Mouse (Mus musculus): ENCODE measurements around the gene Rufy4. TPM values are rescaled to one million over a fixed set of nuclear protein-coding genes. Genes with fewer than 3 reads are reported as not detected.
A peak's percentile ranks its signal among the peaks of the same experiment; 100 is the strongest.

Gene Rufy4
- polyA plus RNA-seq, 1 experiment from 2014 or later = 0.32 TPM

- Histone ChIP-seq H3K9me3 (ENCODE audit: low read length) (no peaks in the 10 kb centered on the region), H3K4me1 (ENCODE audit: insufficient read depth, low read length) (peaks cover 18% of the 10 kb centered on the region), H3K27me3 (ENCODE audit: insufficient read depth, low read length) (0 out of 2 replicates have a peak, but pooled peaks cover 3% of the 10 kb centered on the region), H3K36me3 (ENCODE audit: insufficient read depth, low read length) (no peaks in the 10 kb centered on the region), H3K4me2 (replicated peaks; ENCODE audit: low read depth, low read length) (no peak overlapping the region), H3K27ac (ENCODE audit: low read length) (no peak overlapping the region), H3K9ac (replicated peaks; ENCODE audit: low read length) (no peak overlapping the region), H3K4me3 (ENCODE audit: low read length) (no peak overlapping the region)
- 79% methylated on average over 7 of the region's 7 CpGs for WGBS
- no peak for ATAC-seq (ENCODE audit: low FRiP score, low TSS enrichment)
Measured at GRCm38 (mm10) chr1:74121138-74121537, 4.2 kb upstream of the Rufy4 start.

- ATAC-seq (ENCODE audit: low FRiP score, low TSS enrichment) = no peak
- no peak overlapping the region for H3K9ac ChIP-seq (replicated peaks; ENCODE audit: low read length)
- no peaks in the 10 kb centered on the region for H3K9me3 ChIP-seq (ENCODE audit: low read length)
- peaks cover 18% of the 10 kb centered on the region for H3K4me1 ChIP-seq (ENCODE audit: insufficient read depth, low read length)
- H3K36me3 ChIP-seq (ENCODE audit: insufficient read depth, low read length) = no peaks in the 10 kb centered on the region
- no peak overlapping the region for H3K4me3 ChIP-seq (ENCODE audit: low read length)
- 0 out of 2 replicates have a peak, but pooled peaks cover 3% of the 10 kb centered on the region for H3K27me3 ChIP-seq (ENCODE audit: insufficient read depth, low read length)
- H3K4me2 ChIP-seq (replicated peaks; ENCODE audit: low read depth, low read length) = no peak overlapping the region
- WGBS = 46% methylated on average over 9 of the region's 9 CpGs
- no peak overlapping the region for H3K27ac ChIP-seq (ENCODE audit: low read length)
Measured at GRCm38 (mm10) chr1:74121821-74122576, 3.3 kb upstream of the Rufy4 start.

DNA sequence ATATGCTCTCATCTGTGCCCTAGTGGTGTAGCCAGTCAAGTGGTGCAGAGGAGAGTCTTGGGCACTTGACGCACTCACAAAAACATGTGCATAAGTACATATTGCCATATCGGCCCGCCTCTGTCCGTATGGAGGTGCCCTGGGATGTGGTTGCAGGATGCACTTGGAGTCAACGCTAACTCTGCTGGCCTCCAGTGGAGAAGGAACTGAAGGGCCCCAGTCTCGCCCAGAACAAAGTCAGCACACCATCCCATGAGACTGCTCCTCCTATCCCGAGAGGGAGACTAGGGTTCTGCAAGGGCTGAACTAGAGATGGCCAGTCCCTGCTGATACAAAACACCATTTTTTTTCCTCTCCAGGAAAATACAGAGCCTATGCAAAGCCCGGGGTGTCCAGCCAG lies 2.1 kb upstream of the Rufy4 start:
- no peak for ATAC-seq (ENCODE audit: low FRiP score, low TSS enrichment)
- H3K27ac ChIP-seq (ENCODE audit: low read length) = no peak overlapping the region
- 0 out of 2 replicates have a peak, but pooled peaks cover 3% of the 10 kb centered on the region for H3K27me3 ChIP-seq (ENCODE audit: insufficient read depth, low read length)
- 68% methylated on average over 8 of the region's 8 CpGs for WGBS
- no peak overlapping the region for H3K9ac ChIP-seq (replicated peaks; ENCODE audit: low read length)
- no peak overlapping the region for H3K4me2 ChIP-seq (replicated peaks; ENCODE audit: low read depth, low read length)
- H3K9me3 ChIP-seq (ENCODE audit: low read length) = no peaks in the 10 kb centered on the region
- peaks cover 18% of the 10 kb centered on the region for H3K4me1 ChIP-seq (ENCODE audit: insufficient read depth, low read length)
- H3K36me3 ChIP-seq (ENCODE audit: insufficient read depth, low read length) = no peaks in the 10 kb centered on the region
- H3K4me3 ChIP-seq (ENCODE audit: low read length) = no peak overlapping the region

DNA sequence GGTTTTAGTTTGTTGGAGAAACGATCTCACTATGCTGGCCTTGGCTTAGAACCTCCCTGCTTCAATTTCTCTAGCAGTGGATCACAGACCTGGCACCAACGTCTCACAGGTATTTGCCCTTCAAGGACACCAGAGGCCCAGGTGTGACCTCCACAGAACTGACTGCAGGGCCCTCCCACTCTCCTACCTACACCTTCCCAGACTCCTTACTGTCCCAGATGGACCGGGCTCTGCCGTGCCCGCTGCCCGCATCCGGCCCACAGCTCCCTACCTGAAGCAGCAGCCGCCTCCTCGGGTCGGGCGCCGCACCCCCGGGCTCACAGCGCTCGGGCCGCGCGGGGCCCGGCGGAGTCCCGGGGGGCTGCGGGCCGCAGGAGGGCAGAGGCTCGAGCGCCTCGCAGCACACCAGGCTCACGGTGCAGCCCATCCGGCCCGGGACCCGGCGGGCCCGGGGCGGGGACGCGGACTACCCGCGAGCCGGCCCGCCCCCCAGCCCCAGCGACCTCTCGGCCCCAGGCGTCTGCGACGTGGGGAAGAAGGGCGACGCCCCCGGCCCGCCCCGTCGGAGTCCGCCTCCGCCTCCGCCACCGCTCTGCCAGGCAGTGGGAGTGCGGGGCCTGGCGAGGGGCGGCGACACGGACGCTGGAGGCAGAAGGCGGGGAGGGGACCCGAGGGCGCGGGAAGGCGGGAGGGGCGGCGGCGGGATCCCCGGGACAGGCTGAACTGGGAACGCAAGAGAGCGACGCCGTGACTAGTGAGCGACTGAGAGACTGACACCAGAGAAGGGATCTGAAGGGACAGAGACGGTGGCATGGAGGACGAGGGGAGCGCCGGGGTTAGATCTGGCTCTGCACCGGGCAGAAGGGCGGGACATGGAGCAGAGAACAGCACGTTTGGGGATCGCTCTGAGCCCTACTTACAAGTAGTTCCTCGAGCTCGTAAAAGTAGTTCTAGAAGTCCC lies 1.0 kb upstream of the Rufy4 start, which contains the start of gene Tns1:
TSS of gene Tns1 (minus strand) at position 429 of the 961 bp plus-strand sequence.
- Histone ChIP-seq H3K4me2 (replicated peaks; ENCODE audit: low read depth, low read length) (peak within 1 kb of the TSS; percentile 98), H3K27ac (ENCODE audit: low read length) (peak within 1 kb of the TSS; percentile 51; the same call in 1 of the 2 replicates), H3K9me3 (ENCODE audit: low read length) (no peaks in the 10 kb centered on the region), H3K36me3 (ENCODE audit: insufficient read depth, low read length) (no peaks in the 10 kb centered on the region), H3K27me3 (ENCODE audit: insufficient read depth, low read length) (0 out of 2 replicates have a peak, but pooled peaks cover 3% of the 10 kb centered on the region), H3K4me3 (ENCODE audit: low read length) (peak within 1 kb of the TSS; percentile 58), H3K9ac (replicated peaks; ENCODE audit: low read length) (peak within 1 kb of the TSS; percentile 77), H3K4me1 (ENCODE audit: insufficient read depth, low read length) (peaks cover 18% of the 10 kb centered on the region)
- ATAC-seq (ENCODE audit: low FRiP score, low TSS enrichment) = peak; percentile 67
- WGBS = under 1% methylated on average over 77 of the region's 84 CpGs

DNA sequence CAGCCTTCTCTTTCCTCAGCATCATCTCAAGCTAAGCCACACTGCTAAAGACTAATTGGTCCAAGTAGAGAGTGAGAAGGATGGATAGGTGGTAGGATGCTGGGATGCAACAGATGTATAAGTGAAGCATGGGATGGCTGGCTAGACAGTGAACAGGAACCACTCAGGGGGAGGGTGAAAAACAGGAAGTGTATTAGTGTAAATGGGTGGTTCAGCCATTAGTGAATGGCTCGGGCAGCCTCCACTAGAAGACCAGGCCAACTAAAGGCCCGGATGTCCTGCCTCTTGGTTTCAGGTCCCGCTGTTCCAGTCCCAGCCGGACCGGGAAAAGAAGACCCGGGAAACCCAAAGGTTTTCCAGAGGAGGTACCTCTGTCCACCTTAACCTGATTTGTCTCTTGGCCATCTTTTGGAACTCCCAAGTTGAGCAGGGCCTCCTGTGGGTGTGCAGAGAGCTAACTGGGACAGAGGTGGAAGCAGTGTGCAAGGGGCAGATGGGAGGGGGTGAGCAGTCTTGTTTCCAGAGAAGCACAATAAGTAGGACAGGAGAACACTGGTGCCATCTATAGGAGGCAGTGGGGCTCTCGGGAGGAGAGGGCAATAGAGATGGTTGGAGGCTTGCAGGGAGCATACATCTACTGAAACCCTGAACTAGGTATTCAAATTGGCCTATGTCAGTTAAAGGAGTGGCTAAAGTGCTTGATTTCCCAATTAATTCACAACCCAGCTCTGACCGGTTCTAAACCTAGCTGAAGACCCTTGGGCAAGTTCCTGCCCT lies 5.7 kb downstream of the Rufy4 start:
- H3K9ac ChIP-seq (replicated peaks; ENCODE audit: low read length) = no peak overlapping the region
- H3K36me3 ChIP-seq (ENCODE audit: insufficient read depth, low read length) = no peaks in the 10 kb centered on the region
- no peak overlapping the region for H3K27ac ChIP-seq (ENCODE audit: low read length)
- H3K4me1 ChIP-seq (ENCODE audit: insufficient read depth, low read length) = no peaks in the 10 kb centered on the region
- H3K9me3 ChIP-seq (ENCODE audit: low read length) = no peaks in the 10 kb centered on the region
- H3K4me3 ChIP-seq (ENCODE audit: low read length) = no peak overlapping the region
- no peak for ATAC-seq (ENCODE audit: low FRiP score, low TSS enrichment)
- no peak overlapping the region for H3K4me2 ChIP-seq (replicated peaks; ENCODE audit: low read depth, low read length)
- H3K27me3 ChIP-seq (ENCODE audit: insufficient read depth, low read length) = no peaks in the 10 kb centered on the region
- 88% methylated on average over 8 of the region's 8 CpGs for WGBS

- Histone ChIP-seq H3K4me1 (ENCODE audit: insufficient read depth, low read length) (no peaks in the 10 kb centered on the region), H3K9me3 (ENCODE audit: low read length) (no peaks in the 10 kb centered on the region)
- ATAC-seq (ENCODE audit: low FRiP score, low TSS enrichment) = no peak
Measured at GRCm38 (mm10) chr1:74132011-74132410, 6.7 kb downstream of the Rufy4 start.

DNA sequence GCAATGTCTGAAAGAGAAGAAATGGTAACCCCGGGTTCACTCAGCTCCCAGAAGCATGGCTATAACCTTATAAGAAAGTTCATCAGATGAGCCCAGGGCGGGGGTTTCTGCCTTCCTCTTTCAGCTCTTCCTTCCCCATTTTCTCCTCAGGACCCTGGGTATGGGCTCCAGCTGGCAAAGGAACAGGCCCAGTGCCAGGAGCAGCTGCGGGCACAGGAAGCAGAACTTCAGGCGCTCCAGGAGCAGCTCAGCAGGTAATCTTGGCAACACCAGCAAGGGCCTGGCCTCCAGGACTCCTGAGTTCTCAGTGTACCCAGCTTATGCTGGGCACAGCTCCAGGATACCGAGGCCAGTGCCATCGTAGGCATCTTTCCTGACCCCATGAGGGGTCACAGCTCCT lies 8.6 kb downstream of the Rufy4 start:
- Histone ChIP-seq H3K27me3 (ENCODE audit: insufficient read depth, low read length) (no peaks in the 10 kb centered on the region), H3K9me3 (ENCODE audit: low read length) (no peaks in the 10 kb centered on the region), H3K36me3 (ENCODE audit: insufficient read depth, low read length) (no peaks in the 10 kb centered on the region), H3K9ac (replicated peaks; ENCODE audit: low read length) (no peak overlapping the region), H3K4me3 (ENCODE audit: low read length) (no peak overlapping the region), H3K27ac (ENCODE audit: low read length) (no peak overlapping the region), H3K4me2 (replicated peaks; ENCODE audit: low read depth, low read length) (no peak overlapping the region), H3K4me1 (ENCODE audit: insufficient read depth, low read length) (no peaks in the 10 kb centered on the region)
- ATAC-seq (ENCODE audit: low FRiP score, low TSS enrichment) = no peak
- 79% methylated on average over 6 of the region's 6 CpGs for WGBS

More at GRCm38 (mm10) chr1:74132011-74132410, 6.7 kb downstream of the Rufy4 start:
- Histone ChIP-seq H3K4me2 (replicated peaks; ENCODE audit: low read depth, low read length) (no peak overlapping the region), H3K27me3 (ENCODE audit: insufficient read depth, low read length) (no peaks in the 10 kb centered on the region), H3K4me3 (ENCODE audit: low read length) (no peak overlapping the region), H3K9ac (replicated peaks; ENCODE audit: low read length) (no peak overlapping the region), H3K27ac (ENCODE audit: low read length) (no peak overlapping the region), H3K36me3 (ENCODE audit: insufficient read depth, low read length) (no peaks in the 10 kb centered on the region)
- whole genome bisulfite sequencing = 64% methylated on average over 3 of the region's 3 CpGs

DNA sequence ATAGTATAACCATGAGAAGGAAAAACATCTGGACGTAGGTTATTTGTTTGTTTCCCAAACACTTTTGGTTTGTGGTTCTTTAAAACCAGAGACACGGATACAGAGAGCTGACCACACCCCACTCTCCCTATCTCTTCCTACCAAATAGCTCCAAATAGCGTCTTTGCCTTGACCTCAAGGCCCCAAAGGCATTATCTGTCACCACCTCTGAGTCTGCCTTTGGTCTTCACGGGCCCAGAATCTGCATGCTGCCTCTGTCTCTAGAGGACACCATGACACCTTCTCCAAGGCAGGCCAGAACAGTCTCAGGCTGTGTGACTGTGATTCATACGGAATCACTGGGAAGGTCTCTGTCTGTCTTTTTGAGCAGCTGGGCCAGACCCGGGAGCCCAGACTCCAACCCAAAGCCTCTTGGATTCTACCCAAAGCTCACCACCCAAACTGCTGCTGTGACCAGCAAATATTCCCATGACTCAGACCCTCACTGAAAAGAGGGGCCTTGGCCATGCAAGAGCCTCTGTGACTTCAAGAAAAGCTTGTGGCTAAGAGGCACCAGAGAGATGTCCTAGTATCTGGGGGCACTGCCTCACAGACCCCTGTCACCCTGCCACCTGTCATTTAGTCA lies 10.1 kb downstream of the Rufy4 start:
- H3K9me3 ChIP-seq (ENCODE audit: low read length) = no peaks in the 10 kb centered on the region
- ATAC-seq (ENCODE audit: low FRiP score, low TSS enrichment) = no peak
- no peak overlapping the region for H3K4me2 ChIP-seq (replicated peaks; ENCODE audit: low read depth, low read length)
- no peak overlapping the region for H3K9ac ChIP-seq (replicated peaks; ENCODE audit: low read length)
- H3K27me3 ChIP-seq (ENCODE audit: insufficient read depth, low read length) = no peaks in the 10 kb centered on the region
- H3K36me3 ChIP-seq (ENCODE audit: insufficient read depth, low read length) = no peaks in the 10 kb centered on the region
- H3K27ac ChIP-seq (ENCODE audit: low read length) = no peak overlapping the region
- H3K4me1 ChIP-seq (ENCODE audit: insufficient read depth, low read length) = no peaks in the 10 kb centered on the region
- 76% methylated on average over 6 of the region's 6 CpGs for WGBS
- no peak overlapping the region for H3K4me3 ChIP-seq (ENCODE audit: low read length)

- ATAC-seq (ENCODE audit: low FRiP score, low TSS enrichment) = no peak
- no peaks in the 10 kb centered on the region for H3K9me3 ChIP-seq (ENCODE audit: low read length)
- H3K27me3 ChIP-seq (ENCODE audit: insufficient read depth, low read length) = no peaks in the 10 kb centered on the region
- no peak overlapping the region for H3K4me2 ChIP-seq (replicated peaks; ENCODE audit: low read depth, low read length)
- H3K4me1 ChIP-seq (ENCODE audit: insufficient read depth, low read length) = no peaks in the 10 kb centered on the region
- WGBS = 55% methylated on average over 3 of the region's 3 CpGs
- H3K9ac ChIP-seq (replicated peaks; ENCODE audit: low read length) = no peak overlapping the region
- no peak overlapping the region for H3K27ac ChIP-seq (ENCODE audit: low read length)
- no peak overlapping the region for H3K4me3 ChIP-seq (ENCODE audit: low read length)
- no peaks in the 10 kb centered on the region for H3K36me3 ChIP-seq (ENCODE audit: insufficient read depth, low read length)
Measured at GRCm38 (mm10) chr1:74139415-74139814, 14.1 kb downstream of the Rufy4 start.

Data from kidney, embryonic 16.5 days (tissue).